Mouse (Mus musculus) stomach, postnatal 0 days (tissue): ENCODE data around the gene Grhl1. TPM values are rescaled to one million over a fixed set of nuclear protein-coding genes. Genes with fewer than 3 reads are reported as not detected.

ENCODE experiments used
- ATAC-seq: fragments of 200-750 bp; cut with Nextera tagmentation; 2 replicates; pipeline ENCODE4 v1.8.0; 2017; ENCODE audit not compliant: low FRiP score, low TSS enrichment
- DNase-seq: peaks from one replicate; pipeline ENCODE4 v3.0.0-alpha.2; 2016; ENCODE audit warnings: low spot score
- H3K27ac ChIP-seq: fragments of 300-500 bp; sonication (generic); replicated peaks from 2 replicates; pipeline ENCODE4 v1.5.1; 2014; ENCODE audit warnings: mild to moderate bottlenecking, control low read depth
- H3K27me3 ChIP-seq: fragments of 300-500 bp; sonication (generic); 2 replicates; pipeline ENCODE4 v1.6.1; 2014; ENCODE audit warnings: low read length; ENCODE audit not compliant: control insufficient read depth, insufficient read depth
- H3K36me3 ChIP-seq: fragments of 300-500 bp; sonication (generic); 2 replicates; pipeline ENCODE4 v1.6.1; 2014; ENCODE audit warnings: low read length, mixed read lengths; ENCODE audit not compliant: control insufficient read depth, insufficient read depth
- H3K4me1 ChIP-seq: fragments of 300-500 bp; sonication (generic); replicated peaks from 2 replicates; pipeline ENCODE4 v1.6.1; 2014; ENCODE audit warnings: antibody characterized with exemption; ENCODE audit not compliant: control insufficient read depth, insufficient read depth
- H3K4me2 ChIP-seq: fragments of 300-500 bp; sonication (generic); replicated peaks from 2 replicates; pipeline ENCODE4 v1.6.1; 2014; ENCODE audit warnings: low read depth, mild to moderate bottlenecking, control low read depth, moderate library complexity
- H3K4me3 ChIP-seq: fragments of 300-500 bp; sonication (generic); 2 replicates; pipeline ENCODE4 v1.5.1; 2014; ENCODE audit warnings: low read depth, low read length, control low read depth
- H3K9ac ChIP-seq: fragments of 300-500 bp; sonication (generic); 2 replicates; pipeline ENCODE4 v1.6.1; 2014; ENCODE audit warnings: mild to moderate bottlenecking, low read length, control low read depth, mixed read lengths
- H3K9me3 ChIP-seq: fragments of 300-500 bp; sonication (generic); 2 replicates; pipeline ENCODE4 v1.6.1; 2016; ENCODE audit warnings: low read length; ENCODE audit not compliant: control insufficient read depth
- CTCF ChIP-seq: IDR thresholded peaks from 2 replicates; pipeline ENCODE4 v1.5.1; 2016; ENCODE audit warnings: antibody characterized with exemption, low read depth, mild to moderate bottlenecking, moderate library complexity
- EP300 ChIP-seq: optimal IDR thresholded peaks from 2 replicates; pipeline ENCODE3; 2016; ENCODE audit warnings: antibody characterized with exemption
- WGBS: fragments of 180-500 bp; shearing (Covaris S2); extraction: QIAGEN DNeasy Blood & Tissue Kit; methylation state at CpG from one replicate; pipeline ENCODE4 v1.1.7; 2014; 5-methylcytosine and 5-hydroxymethylcytosine counted together
- polyA plus RNA-seq: library from polyadenylated mRNA; unstranded; fragments of >200 nt; fragmentation: Nextera tagmentation; extraction: Ambion mirVana; gene quantifications from 2 replicates; pipeline ENCODE4 v1.2.1, GENCODE M21; 2015

Gene Grhl1
- polyA plus RNA-seq, 1 experiment from 2014 or later = 28.9 TPM

DNA sequence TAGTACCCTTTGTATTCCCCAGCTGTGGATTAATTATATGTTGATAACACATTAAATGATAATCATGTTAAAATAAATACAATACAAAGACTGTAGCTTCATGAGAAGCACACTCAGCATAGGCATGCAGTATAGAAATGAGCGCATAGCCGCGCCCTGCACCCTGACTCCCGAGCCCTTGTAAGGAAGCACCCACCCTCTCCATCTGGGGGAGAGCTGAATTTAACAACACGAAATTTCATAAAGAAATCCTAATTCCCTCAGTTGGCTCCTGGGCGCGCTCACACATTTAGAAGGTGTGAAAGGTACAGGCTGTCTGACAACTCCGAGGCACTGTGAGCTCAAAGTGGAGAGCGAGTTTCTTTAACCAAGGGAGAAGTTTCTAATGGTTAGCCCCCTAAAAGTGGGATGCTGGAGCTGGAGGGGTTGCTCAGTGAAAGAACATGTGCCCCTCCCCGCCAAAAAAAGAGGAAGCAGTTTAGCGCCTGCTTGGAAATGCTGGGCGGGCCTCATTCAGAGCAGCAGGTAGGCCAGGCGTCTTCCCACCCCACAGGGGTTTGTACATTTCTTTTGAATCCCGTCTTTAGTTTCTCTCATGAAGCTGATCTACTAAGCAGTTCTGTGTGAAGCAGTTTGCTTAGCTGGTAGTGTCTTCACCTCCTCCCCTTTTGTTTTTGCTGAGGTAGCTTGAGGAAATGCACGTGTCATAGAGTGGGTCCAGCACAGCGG, 30.5 kb upstream of the Grhl1 start:
- DNase-seq = no peak
- WGBS = 81% methylated on average over 16 of the region's 16 CpGs
- ATAC-seq = no peak
- Histone ChIP-seq H3K36me3 (peaks cover 4% of the 10 kb centered on the region; the same call in 1 of the 2 replicates), H3K27me3 (no peaks in the 10 kb centered on the region), H3K9ac (no peak overlapping the region), H3K4me3 (no peak overlapping the region), H3K9me3 (no peaks in the 10 kb centered on the region), H3K27ac (0 out of 2 replicates have a peak overlapping the region, but pooled peaks have one; percentile 4), H3K4me1 (no peaks in the 10 kb centered on the region), H3K4me2 (no peak overlapping the region)
- TF ChIP-seq EP300 (no peak), CTCF (no peak)

DNA sequence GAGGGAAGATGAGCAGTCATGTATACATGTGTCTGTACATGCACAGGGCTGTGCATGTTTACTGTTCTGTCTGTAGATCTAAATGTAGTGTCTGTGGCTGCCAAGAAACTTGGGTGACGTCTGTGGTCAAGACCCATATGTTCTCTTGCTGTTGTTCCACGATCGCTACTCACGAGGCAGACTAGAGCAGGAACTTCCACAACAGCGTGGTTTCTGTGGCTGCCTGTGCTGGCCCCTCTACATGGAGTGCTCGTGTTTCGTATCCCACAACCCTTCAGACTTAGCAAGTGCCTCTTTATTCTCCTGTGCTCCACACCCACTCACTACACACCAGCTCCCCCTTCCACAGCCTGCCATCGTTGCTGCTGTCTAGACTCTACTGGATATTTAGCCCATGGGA, 24.4 kb upstream of the Grhl1 start:
- no peak for ATAC-seq
- Histone ChIP-seq H3K4me3 (no peak overlapping the region), H3K9ac (no peak overlapping the region), H3K36me3 (peaks cover 2% of the 10 kb centered on the region; the same call in 1 of the 2 replicates), H3K4me2 (no peak overlapping the region), H3K4me1 (no peaks in the 10 kb centered on the region), H3K27ac (no peak overlapping the region), H3K9me3 (no peaks in the 10 kb centered on the region), H3K27me3 (no peaks in the 10 kb centered on the region)
- WGBS = 61% methylated on average over 8 of the region's 8 CpGs
- TF ChIP-seq CTCF = no peak
- TF ChIP-seq EP300 = no peak
- no peak for DNase-seq

DNA sequence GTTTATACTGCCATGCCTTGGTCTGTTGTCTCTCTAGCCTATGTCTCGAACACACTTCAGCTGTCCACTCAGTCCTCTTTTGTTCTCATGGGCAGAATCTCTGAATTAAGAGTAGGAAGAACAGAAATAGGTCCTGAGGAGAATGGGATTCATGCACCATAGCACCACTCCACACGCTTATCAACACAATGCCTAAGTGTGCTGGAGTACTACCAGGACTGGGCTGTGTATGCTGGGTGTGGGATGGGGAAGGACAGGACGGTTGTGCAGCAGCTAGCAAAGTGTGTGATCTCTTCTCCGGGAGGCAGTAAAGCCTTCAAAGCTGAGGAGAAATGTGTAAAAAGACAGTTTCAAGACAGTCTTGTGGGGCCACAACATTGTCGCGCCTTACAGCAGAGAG, 23.2 kb upstream of the Grhl1 start:
- 90% methylated on average over 6 of the region's 6 CpGs for WGBS
- H3K9me3 ChIP-seq = no peaks in the 10 kb centered on the region
- H3K4me2 ChIP-seq = no peak overlapping the region
- ATAC-seq = no peak
- no peak overlapping the region for H3K9ac ChIP-seq
- no peak for DNase-seq
- H3K36me3 ChIP-seq = peaks cover 2% of the 10 kb centered on the region; the same call in 1 of the 2 replicates
- no peak for TF ChIP-seq CTCF
- TF ChIP-seq EP300 = no peak
- no peaks in the 10 kb centered on the region for H3K4me1 ChIP-seq
- H3K27ac ChIP-seq = no peak overlapping the region
- H3K4me3 ChIP-seq = no peak overlapping the region
- H3K27me3 ChIP-seq = no peaks in the 10 kb centered on the region

DNA sequence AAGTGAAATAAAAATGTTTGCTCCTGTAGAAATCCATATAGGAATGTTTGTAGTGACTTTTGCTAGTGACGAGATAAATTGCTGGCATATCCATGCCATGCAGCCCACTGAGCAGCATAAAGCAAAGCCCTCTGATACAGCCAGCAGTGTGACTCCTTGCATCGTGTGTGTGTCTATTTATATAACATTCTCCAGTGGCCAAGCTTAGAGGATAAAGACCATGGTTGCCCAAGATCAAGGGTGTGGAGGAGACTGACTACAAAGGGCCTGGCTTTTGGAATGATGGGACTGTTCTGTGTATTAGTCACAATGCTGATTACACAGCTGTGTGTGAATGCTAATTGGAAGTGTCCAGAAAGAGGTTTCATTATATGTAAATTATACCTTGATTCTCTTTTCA, 19.6 kb upstream of the Grhl1 start:
- DNase-seq = no peak
- no peak for ATAC-seq
- H3K36me3 ChIP-seq = no peaks in the 10 kb centered on the region; the same call in 1 of the 2 replicates
- no peak overlapping the region for H3K4me2 ChIP-seq
- H3K9ac ChIP-seq = no peak overlapping the region
- no peaks in the 10 kb centered on the region for H3K27me3 ChIP-seq
- TF ChIP-seq EP300 (no peak), CTCF (no peak)
- H3K4me3 ChIP-seq = no peak overlapping the region
- 60% methylated on average over 2 of the region's 2 CpGs for WGBS
- H3K27ac ChIP-seq = no peak overlapping the region
- no peaks in the 10 kb centered on the region for H3K4me1 ChIP-seq
- H3K9me3 ChIP-seq = no peaks in the 10 kb centered on the region

DNA sequence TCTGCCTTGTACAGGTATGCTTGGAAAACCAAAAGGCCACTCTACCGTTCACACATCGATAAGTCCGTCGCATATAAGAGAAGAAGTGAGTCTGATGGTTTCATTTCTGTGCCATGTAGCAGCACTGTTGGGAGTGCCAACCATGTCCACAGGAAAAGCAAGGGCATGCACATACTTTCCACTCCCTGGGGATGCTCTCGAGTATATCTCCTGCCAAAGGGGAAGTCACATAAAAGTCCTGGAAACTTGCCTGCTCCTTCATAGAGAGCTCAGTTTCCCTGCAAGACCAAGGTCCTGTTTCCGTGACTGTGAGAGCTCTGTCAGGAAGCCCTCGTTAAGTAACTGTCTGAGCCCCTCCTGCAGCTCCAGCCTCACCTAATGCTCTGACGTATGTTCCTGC, 16.1 kb upstream of the Grhl1 start:
- H3K4me3 ChIP-seq = no peak overlapping the region
- H3K4me1 ChIP-seq = no peaks in the 10 kb centered on the region
- no peak for ATAC-seq
- peaks cover 3% of the 10 kb centered on the region; the same call in 1 of the 2 replicates for H3K36me3 ChIP-seq
- 80% methylated on average over 8 of the region's 8 CpGs for whole genome bisulfite sequencing
- no peaks in the 10 kb centered on the region for H3K9me3 ChIP-seq
- DNase-seq = no peak
- no peak overlapping the region for H3K4me2 ChIP-seq
- no peak overlapping the region for H3K27ac ChIP-seq
- no peak overlapping the region for H3K9ac ChIP-seq
- TF ChIP-seq CTCF = no peak
- no peaks in the 10 kb centered on the region for H3K27me3 ChIP-seq

DNA sequence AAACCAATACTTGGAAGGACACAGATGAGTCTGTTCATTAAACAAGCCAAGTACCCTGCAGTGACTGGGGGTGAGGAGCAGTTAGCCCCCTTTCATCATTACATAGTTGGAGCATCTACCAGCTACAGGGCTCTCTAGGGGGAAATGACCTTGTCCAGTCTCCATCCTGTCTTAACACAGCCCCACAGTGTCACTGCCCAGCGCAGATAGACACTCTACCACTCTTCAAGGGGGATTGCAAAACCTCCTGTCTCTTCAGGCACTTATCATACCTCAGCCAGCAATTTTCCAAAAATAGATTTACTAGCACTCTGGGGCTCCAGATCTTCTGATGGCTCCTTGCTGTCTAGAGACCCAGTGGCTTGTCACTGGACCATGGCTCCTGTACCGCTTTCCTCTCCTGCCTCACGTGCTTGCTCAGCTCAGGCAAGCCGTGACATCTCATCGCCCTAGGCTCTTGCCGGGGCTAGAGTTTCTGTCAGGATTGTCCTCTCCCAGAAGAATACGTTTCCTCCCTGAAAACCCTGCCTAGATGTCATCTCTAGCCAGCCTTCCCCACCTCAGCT, 8.6 kb upstream of the Grhl1 start:
- H3K4me1 ChIP-seq = no peaks in the 10 kb centered on the region
- H3K27ac ChIP-seq = no peak overlapping the region
- H3K9me3 ChIP-seq = no peaks in the 10 kb centered on the region
- H3K27me3 ChIP-seq = no peaks in the 10 kb centered on the region
- no peak overlapping the region for H3K4me2 ChIP-seq
- H3K4me3 ChIP-seq = no peak overlapping the region
- TF ChIP-seq EP300 = no peak
- ATAC-seq = no peak
- no peak overlapping the region for H3K9ac ChIP-seq
- WGBS = 85% methylated on average over 7 of the region's 7 CpGs
- DNase-seq = no peak
- H3K36me3 ChIP-seq = 0 out of 2 replicates have a peak, but pooled peaks cover 3% of the 10 kb centered on the region
